Mouse (Mus musculus) adrenal gland, postnatal 25 days (tissue): Measurements from ENCODE around the gene Fbxl7. TPM values are rescaled to one million over a fixed set of nuclear protein-coding genes. Genes with fewer than 3 reads are reported as not detected.

Experiments used
- DNase-seq: peaks from one replicate; pipeline ENCODE4 v3.0.0; 2021; ENCODE audit warnings: mixed read lengths
- long read RNA-seq: library from polyadenylated mRNA; stranded (forward); transcript quantifications from one replicate; pipeline ENCODE4 v2.0.0, GENCODE M21; 2021
- total RNA-seq: library from RNA; stranded (reverse); gene quantifications from 2 replicates; pipeline ENCODE4 v1.2.3, GENCODE M21; 2021

Fbxl7 gene
- total RNA-seq, result 15.5 and 15.8 TPM in 2 replicates
- long read RNA-seq, transcript Fbxl7-202 (2 exons, 2,490 nt), result major isoform, 6 of 8 reads
- long read RNA-seq, partial matches to known transcripts, result 0 of 8 reads
- long read RNA-seq, other reads (novel, unspliced or antisense), result 2 of 8 reads

DNA sequence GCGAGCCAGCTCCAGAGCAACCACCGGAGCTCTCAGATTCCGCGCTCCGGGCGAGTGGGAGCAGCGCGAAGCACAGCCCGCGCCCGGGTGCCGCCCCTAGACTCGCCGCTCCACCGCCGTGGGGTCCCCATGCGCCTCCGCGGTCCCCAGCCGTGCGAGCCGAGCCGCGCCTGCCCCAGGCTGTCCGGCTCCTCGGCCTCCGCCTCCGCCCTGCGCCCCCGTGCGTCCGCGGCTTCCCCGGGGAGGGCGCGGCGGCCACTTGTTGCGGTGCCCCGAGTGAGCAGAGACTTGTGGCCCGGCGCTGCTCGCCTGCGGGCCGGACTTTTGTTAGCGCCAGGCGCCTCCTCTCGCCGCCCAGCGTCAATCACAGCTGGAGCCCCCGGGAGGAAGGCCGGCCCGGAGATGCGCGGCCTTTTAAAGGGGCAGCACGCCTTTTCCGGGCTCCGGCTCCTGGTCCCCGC, at the start of gene Fbxl7:
Gene Fbxl7 (minus strand): TSS at position 330 of the 461 bp plus-strand sequence.
- peak; percentile 92 for DNase-seq

DNA sequence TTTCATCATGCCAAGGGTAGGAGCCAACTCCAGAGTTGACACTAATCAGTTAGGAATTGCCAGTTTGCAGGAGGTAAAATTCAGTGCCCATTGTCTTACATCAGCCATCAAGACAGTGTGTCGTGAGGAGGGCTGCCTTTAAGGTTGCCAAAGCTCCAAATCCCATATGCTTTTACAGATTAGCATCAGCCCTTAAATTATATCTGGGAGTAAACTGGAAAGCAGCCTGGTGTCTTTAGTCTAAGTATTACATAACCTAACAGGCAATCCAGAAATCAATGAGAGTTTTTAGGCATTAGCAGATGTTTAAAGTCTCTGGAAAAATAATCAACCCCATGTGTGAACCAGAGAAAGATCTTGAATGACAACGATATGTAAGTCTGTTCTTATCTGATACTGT, 26.6 kb upstream of the Fbxl7 start:
- DNase-seq, result no peak

- DNase-seq, result no peak
These were observed 18.0 kb upstream of the Fbxl7 start for GRCm38 (mm10) chr15:26913427-26913826.

- DNase-seq, result no peak
These were observed 381 bp upstream of the Fbxl7 start for GRCm38 (mm10) chr15:26895761-26896160.

DNA sequence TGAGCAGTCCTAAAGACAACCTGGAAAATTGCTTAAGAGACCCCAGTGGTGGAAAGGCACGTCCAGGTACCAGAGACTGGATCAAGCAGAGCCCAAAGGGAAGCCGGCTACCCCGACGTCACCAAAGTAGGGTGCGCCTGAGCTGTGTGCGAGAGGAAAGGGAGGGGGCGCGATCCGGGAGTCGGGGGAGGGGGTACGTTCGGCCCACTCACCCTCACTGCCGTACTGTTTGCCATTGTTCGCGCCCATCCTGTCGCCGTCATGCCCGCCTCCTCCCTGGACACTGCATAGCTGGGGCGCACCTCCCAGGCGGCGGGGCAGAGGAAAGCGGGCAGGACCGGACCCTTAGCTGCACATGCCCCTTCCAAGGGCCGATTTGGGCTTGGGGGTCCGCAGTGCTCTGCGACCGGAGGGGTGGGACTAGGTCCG, 565 bp downstream of the Fbxl7 start:
- DNase-seq, result peak; percentile 45

DNA sequence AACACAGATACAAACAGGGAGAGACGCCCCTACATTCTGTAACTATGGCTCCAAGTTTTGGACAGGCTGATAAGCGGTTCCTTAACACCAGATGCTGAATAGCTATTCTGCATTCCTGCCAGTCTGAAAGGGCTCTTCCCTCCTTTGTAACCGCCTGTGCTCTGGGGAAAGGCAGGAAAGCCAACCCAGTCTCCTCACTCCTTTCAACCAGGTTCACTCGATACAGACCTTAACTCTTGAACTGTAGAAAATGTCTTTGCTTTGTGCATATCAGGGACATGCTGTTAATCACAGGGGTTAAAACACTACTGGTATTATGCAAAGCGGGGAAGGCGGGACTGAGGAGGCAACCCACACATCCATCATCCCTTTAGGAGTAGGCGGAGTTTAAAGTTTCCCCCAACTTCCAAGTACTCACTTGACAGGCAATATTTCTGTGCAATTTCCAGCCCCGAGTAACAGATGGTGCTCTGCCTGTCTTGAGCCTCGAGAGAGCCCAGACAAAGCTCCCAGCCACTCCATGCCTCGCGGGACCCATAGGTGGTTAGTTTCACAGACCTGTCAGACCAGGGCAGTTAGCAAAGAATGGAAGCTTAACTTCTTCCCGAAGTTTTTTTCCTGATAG, 1.2 kb downstream of the Fbxl7 start:
- peak; percentile 21 for DNase-seq

GRCm38 (mm10) chr15:26893136-26893535, 2.2 kb downstream of the Fbxl7 start:
- no peak for DNase-seq

GRCm38 (mm10) chr15:26889971-26890370, 5.4 kb downstream of the Fbxl7 start:
- DNase-seq, result no peak

- no peak for DNase-seq
These were observed 7.2 kb downstream of the Fbxl7 start for GRCm38 (mm10) chr15:26888170-26888569.

DNA sequence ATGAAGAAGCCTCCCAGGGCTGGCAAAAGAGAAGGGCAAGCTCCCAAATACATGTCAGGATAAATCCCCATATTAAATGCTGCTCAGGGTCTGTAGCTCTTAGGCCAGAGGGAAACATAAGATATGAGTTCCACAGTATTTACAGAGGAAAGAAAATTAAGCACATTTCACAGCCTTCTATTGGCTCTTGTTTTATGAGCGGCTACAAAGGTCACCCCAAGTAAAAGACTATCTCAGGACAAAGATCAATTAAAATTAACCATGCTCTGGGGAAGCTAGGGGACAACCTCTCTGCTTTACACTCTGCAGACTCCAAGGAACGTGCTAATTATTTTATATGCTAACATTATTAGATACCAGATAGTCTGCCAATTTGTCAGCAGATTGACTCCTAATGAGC, 9.4 kb downstream of the Fbxl7 start:
- DNase-seq, result no peak

DNA sequence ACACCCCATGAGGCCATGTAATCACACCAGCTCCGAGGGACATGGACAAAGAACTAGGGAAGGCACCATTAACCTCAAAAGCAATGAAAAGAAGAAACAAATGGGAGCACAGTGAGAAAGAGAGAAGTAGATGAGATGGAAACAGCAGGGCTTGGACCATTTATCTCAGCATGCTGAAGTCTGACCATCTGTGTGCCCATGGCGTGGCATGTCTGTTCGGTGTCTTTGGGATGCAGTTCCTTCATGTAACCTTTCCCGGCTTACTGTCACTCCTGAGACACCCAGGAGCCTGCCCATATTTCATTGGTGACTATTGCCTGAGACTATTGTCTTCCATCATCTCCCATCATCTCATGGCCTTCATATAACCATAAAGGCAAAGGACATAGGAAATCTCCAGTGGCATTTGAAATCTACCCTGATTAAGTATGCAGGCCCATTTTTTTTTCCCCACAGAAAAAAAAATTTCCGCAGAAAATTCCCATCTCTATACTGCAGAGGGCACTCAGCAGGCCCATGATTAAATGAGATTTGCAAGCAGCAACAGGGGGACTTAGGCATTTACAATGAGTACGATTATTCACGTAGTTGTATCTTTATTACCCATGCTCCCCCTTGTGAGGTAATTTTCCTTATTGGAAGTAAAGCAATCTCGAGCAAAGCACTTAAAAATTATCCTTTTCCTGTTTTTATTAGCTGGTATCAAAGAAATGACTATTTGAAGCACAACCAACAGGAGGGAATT, 15.0 kb downstream of the Fbxl7 start:
- DNase-seq, result no peak

- peak; percentile 49 for DNase-seq
These were observed 19.7 kb downstream of the Fbxl7 start for GRCm38 (mm10) chr15:26875687-26876086.

DNA sequence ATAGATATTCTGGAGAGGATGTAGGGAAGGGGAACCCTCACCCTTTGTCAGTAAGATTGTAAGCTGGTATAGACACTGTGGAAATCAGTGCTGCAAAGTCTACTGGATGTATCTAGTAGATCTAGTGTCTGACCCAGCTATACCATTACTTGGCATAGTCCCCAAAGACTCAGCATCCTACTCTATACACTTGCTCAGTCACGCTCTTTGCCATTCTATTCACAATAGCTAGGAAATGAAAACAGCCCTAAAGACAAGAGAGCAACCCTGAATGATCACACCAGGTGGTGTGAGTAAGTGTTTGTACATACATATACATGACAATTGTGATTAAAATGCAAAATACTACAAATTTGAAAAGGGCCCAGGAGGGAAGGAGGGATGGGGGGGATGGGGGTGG, 23.1 kb downstream of the Fbxl7 start:
- DNase-seq, result no peak

- no peak for DNase-seq
These were observed 26.2 kb downstream of the Fbxl7 start for GRCm38 (mm10) chr15:26869197-26869596.

DNA sequence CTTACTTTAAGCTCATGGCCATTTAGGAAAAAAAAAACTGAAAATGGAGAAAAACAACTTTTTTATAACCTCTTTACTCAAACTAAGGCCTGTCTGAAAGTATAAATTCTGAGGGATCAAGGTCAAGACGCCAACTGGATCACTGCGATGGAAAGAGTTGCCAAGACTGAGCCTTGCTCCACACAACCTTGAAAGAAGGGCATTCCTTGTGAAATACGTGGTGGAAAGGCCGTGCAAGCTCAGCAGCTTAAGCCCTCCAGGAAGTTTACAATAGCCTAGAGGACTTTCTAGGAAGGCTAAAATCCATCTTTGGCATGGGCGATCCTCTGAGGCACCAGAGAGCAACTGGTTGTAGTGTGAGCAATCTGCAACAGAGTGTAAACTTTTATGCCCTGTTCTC, 27.9 kb downstream of the Fbxl7 start:
- peak; percentile 2 for DNase-seq

DNA sequence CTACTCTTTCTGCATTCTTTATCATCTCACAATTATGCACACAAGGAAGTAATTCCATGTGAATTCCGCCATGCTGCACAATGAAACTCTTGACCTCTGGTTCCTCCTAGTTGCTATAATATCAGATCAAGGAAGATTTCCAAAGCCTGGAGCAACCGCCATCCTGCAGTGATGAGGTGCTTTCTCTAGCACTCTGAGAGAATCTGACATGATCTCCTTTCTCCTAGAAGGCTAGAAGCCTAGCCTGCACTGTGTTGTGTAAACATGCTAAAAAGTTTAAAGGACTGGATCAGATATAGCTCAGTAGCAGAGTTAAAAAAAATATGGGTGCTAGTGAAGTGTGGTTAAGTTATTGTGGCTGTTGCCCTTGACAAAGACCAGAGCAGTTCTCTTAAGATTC, 33.2 kb downstream of the Fbxl7 start:
- no peak for DNase-seq

- DNase-seq, result no peak
These were observed 45.8 kb downstream of the Fbxl7 start for GRCm38 (mm10) chr15:26849626-26850025.

DNA sequence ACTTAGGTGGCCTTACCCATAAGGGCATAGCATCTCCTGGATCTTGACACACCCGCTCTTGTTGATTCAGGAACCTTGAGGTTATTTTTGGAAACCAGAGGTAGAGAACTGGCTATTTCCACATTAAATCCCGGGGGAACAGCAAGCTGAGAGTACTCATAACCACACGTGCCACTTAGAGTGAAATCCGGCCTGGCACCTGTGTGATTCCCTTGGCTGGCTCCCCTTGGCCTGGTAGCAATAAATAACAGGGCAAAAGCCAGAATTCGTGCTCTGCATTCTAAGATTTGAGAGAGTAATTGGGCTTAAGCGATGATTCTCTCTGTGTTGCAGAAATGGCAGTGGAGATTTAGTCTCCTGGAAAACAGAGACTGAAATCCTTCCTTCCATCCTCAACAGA, 53.2 kb downstream of the Fbxl7 start:
- DNase-seq, result peak; percentile 9

DNA sequence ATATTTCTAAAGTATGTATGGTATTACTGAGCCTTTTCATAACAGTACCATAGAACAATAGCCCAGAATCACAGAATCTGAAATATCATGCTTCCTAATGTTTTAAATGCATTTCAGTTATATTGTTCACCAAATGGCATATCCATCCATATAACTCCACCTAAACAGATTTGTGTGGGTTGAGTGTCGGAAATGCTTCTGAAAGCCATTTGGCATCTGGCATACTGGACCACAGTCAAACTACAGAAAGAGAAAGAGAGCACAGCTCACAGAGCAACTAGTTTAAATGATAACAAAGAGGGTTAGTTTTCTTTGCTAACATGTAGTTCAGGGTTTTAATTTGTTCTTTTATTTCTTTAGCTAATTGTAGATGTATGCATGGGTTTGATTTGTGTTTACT, 57.0 kb downstream of the Fbxl7 start:
- no peak for DNase-seq

- no peak for DNase-seq
These were observed 58.2 kb downstream of the Fbxl7 start for GRCm38 (mm10) chr15:26837200-26837599.

GRCm38 (mm10) chr15:26834415-26834814, 61.0 kb downstream of the Fbxl7 start:
- no peak for DNase-seq

DNA sequence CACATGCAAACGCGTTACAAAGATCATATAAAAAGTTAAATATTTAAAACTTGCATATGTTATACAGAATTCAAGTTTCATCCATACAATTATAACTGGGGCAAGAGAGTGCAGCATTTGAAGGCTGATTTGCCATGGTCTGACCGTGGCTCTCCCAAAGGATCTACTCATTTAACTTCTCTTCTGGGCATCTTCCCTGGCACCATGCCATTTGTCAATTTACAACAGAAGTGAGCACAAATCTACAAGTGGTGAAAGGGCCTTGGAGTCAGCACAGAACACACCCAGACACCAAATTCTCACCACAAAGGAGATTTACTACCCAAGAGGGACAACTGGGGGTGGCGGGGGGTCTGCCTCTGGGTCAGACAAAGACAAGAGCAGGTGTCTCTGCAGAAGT, 64.2 kb downstream of the Fbxl7 start:
- DNase-seq, result no peak

DNA sequence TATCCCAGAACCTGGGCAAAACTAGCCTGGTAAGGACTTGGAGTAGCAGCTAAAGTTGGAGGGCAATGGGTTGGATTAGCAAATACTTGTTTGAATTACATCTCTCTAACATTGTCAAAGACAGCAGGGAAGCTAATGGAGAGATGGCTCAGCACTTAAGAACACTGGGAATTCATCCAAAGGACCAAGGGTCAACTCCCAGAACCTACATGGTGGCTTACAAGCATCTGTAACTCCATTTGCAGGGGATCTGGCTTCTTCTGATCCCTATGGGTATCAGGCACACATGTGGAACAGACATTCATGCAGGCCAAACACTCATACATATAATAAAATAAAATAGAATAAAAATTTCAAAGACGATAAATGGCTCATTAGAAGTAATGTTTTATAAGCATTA, 78.4 kb downstream of the Fbxl7 start:
- DNase-seq, result no peak

DNA sequence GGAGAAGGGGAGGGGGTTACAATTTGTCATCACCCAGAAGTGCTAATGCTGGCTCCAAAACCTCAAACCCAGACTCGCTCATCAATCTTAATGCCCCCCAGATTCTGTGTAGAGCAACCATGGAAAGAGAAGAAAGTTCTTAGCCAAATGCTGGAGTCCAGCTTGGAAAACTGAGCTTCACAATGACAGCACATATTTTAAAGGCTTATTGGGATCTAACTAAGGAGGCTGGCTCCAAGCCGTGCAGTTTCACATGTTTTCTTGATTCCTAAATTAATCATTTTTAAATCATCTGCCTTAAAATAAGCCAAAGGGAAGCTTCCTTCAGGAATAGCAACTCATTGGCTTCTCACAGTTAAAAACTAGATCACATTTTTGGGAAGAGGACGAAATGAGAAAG, 82.5 kb downstream of the Fbxl7 start:
- DNase-seq, result no peak
